Mouse (Mus musculus): Measurements from ENCODE around the gene Tead3.
A peak's percentile ranks its signal among the peaks of the same experiment; 100 is the strongest.

Gene Tead3

DNA sequence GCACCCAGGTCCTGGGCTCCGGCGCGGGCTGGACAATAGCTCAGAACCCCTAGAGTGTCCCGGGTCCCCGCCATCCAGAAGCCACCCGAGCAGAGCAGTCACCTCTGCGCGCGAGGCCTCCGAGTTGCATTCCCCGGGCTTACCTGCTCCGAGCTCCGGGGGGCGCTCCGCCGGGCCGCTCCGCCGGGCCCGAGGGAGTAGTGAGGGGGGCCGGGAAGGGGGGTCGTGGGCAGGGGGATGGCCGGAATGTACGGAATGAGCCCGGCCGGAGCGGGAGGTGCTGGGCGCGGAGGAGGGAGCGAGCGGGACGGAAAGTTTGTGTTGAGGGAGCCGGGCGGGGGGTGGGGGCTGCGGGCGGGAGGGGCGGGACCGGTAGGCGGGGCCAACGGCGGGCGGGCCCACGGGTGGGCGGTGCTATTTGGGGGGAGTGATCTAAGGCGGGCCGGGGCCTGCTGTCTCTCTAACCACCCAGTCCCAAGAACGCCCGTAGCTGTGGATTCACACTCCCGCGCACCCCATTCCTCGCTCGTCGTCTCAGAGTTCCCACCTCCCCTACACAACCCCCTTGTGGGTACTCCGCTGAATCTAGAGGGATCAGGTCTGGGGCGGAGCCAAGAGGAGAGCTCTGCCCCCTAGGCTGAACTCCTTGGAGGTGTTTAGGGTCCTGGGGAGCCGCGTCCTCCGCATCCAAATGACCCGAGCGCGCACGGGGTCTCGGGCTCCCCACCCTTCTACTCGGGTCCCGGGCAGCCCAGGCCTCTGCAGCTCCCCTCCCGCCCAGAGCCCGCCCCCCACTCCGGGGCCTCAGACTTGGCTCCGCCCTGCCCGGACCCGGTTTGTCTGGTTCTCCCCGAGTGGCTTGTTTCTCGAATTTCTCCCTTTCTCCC, at the start of gene Tead3:
Gene Tead3 (minus strand): TSS at position 352 of the 887 bp plus-strand sequence.
- DNase-seq (ENCODE audit: low spot score), result peak; percentile 94

DNA sequence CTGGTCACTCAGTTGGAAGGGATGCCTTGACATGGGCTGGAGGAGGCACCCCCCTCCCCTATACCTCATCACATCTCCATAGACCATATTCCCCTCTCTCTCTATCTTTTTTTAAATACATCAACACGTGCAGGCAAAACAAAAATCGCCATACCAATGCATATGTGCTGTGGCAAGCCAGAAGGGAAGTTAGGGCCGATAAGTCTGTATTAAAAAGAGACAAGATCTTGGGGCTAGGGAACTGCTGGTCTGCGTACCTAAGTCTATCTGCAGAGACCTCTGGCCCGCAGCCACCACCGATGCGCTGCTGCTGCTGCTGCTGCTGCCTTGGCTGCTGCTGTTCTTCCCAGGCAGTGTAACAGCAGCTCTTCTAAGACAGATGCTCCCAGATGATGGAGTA, 44.4 kb upstream of the Tead3 start:
- DNase-seq (ENCODE audit: low spot score), result no peak

- no peak for DNase-seq (ENCODE audit: low spot score)
Measured at GRCm38 (mm10) chr17:28394051-28394765, 43.6 kb upstream of the Tead3 start.

DNA sequence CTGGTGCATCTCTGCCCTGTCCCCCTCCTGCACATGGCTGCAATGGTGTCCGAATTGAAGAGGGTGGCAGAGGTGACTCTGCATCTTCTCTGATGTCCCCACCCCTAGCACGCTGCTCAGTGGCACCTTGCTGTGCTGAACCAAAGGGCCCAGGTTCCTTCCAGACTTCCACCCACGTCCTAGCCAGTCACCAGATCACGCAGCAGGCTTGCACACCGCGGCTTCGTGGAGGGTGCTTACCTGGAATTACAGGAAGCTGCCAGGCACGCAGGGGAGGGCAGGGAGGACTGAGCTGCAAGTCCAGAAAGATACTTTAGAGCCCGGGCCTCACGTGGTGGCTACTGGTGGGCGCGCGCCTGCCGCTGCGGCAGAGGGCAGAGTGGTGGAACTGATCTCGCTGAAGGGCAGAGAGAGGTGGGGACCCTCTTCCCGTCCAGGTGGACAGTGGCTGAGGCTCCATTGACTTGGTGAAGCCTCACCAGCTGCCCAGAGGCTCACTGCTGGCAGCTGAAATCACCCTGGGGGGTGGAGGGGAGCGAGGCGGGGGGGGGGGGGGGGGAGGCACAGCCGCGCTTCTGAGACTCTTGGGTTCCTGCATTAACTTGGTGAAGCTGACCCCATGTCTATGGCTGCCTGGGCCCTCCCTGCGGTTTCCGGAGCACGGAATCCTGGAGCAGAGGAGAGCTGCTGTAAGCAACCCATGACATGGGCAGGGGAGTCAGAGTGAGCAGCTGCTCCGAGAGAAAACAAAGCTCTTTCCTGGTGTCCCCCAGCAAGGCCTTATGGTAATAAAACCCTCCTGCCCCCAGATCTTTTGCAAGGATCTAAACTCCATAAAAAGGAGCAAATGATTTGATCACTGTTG, 41.2 kb upstream of the Tead3 start:
- no peak for DNase-seq (ENCODE audit: low spot score)

DNA sequence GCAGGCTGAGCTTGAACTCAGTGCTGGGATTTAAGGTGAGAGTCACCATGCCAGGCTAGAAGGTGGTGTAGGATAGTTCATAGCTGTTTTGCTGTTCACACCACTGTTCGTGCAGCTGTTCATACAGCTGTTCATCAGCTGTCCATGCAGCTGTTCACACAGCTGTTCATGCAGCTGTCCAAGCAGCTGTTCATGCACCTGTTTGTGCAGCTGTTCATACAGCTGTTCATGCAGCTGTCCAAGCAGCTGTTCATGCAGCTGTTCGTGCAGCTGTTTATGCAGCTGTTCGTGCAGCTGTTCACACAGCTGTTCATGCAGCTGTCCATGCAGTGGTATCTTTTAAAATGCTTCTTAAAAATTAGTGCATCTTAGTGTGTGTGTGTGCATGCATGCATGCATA, 37.9 kb upstream of the Tead3 start:
- DNase-seq (ENCODE audit: low spot score), result no peak

GRCm38 (mm10) chr17:28386150-28386905, 35.7 kb upstream of the Tead3 start:
- peak; percentile 52 for DNase-seq (ENCODE audit: low spot score)

- DNase-seq (ENCODE audit: low spot score), result no peak
Measured at GRCm38 (mm10) chr17:28384298-28384697, 33.7 kb upstream of the Tead3 start.

DNA sequence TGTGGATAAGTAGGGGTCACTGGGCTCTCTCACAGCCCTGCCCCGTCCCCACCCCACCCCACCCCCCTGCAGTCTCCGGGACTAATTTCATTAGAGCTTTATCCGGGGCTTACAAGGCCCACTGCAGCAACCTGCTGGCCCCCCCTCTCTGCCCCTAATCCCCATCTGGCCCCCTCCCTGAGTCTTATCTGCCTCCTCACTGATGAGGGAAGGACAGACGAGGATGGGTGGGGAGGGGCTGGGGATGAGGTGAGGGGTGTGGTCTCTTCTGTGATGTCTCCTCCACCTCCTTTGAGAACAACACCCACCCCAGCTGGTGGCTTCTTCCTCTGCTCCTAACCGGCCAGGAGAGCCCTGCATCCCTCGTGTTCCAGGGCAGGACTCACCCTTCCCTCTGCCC, 29.6 kb upstream of the Tead3 start:
- DNase-seq (ENCODE audit: low spot score), result no peak

- DNase-seq (ENCODE audit: low spot score), result no peak
Measured at GRCm38 (mm10) chr17:28375592-28376061, 25.0 kb upstream of the Tead3 start.

DNA sequence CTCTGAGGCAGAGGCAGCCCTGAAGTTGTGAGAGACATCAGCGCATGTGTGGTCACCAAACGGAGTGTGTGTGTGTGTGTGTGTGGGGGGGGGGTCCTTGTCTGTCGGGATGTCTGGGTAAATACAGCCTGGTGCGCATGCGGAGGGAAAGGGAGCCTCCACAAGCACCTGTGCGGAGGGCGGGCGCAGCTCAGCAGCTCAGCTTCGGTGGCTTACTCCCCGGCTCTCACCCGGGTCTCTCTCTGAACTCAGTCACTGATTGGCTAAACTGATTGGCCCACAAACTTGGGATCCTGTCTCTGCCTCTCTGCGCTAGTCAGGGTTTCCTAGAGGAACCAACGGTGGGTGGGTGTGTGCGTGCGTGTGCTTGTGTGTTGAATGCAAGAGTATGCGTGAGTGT, 23.9 kb upstream of the Tead3 start:
- no peak for DNase-seq (ENCODE audit: low spot score)

DNA sequence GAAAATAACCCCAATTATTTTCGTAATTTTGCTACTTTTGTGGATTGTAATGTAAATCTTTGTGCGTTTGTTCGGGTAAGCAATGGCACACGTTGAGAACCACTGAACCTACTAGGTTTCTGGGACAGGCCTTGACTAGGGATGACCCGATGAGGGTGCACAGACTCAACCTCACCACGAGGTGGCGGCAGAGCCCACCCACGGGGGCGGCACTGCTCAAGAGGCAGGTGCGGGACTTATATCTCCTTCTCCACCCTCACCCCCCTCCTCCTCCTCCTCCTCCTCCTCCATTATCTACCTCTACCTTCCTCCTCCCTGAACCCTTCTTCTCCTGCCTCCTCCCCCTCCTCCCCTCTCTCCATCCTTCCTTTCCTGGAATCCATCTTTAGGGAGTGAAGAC, 23.2 kb upstream of the Tead3 start:
- peak; percentile 40 for DNase-seq (ENCODE audit: low spot score)

GRCm38 (mm10) chr17:28371941-28372340, 21.3 kb upstream of the Tead3 start:
- no peak for DNase-seq (ENCODE audit: low spot score)

DNA sequence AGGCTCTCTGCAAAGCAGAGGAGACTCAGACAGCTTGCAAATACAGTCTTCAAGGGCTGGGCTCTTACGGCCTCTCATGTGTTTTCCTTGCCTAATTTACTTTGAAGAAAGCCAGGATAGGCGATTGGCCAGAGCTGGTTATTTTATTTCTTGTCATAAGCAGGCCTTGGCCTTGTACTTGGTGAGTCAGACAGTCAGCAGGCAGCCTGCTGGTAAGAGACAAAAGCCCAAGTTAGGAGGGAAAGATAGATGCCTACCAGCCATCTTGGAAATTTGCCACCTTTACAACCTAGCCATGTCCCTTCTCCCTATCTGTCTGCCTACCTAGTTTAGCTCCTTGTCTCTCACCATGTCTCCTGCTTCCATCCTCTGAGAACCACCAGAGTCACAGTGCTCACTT, 20.7 kb upstream of the Tead3 start:
- no peak for DNase-seq (ENCODE audit: low spot score)

DNA sequence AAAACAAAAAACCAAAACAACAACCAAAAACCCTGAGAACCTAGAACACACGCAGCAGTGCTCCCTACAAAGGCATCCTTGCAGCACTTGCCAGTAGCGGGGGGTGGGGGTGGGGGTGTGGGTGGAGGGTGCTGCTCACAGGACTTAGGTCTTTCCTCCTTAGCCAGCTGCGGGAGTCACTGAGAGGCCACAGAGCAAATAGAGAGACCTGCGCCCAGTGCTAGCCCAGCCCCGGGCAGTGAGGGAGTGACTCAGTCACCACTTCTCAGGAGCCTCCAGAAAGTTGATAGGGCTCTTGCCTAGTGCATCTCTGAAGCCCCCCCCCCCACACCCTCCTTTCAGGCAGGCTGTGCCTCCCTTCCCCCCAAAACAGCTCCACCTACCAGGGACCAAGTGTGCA, 18.4 kb upstream of the Tead3 start:
- DNase-seq (ENCODE audit: low spot score), result no peak

DNA sequence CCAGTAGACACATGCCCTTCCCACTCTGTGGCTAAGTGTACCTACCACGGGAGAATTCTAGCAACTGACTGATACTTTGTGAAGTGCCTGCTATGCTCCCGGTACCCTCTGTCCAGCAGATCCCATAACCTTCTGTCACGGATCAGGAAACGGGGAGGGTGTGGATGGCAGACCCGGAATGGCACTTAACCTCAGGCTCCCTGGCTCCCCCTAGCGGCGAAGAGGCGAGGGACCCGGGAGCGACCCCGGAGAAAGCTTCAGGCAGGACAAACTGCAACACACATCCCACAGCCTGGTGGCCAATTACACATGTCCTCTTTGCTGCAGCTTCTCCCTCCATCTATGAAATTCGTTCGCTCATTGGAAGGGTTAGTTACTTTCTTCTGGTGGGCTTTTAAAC, 17.8 kb upstream of the Tead3 start:
- DNase-seq (ENCODE audit: low spot score), result peak; percentile 81

- DNase-seq (ENCODE audit: low spot score), result no peak
Measured at GRCm38 (mm10) chr17:28365122-28365521, 14.5 kb upstream of the Tead3 start, which contains the start of gene Tulp1. Gene Tulp1, minus strand, starts transcription at chr17:28365222.

- no peak for DNase-seq (ENCODE audit: low spot score)
Measured at GRCm38 (mm10) chr17:28363507-28363906, 12.9 kb upstream of the Tead3 start.

GRCm38 (mm10) chr17:28362653-28363292, 12.2 kb upstream of the Tead3 start:
- no peak for DNase-seq (ENCODE audit: low spot score)

GRCm38 (mm10) chr17:28361921-28362652, 11.5 kb upstream of the Tead3 start:
- DNase-seq (ENCODE audit: low spot score), result no peak
